ENCODE assay signal across 8 mouse cellular contexts in the genomic region with DNA sequence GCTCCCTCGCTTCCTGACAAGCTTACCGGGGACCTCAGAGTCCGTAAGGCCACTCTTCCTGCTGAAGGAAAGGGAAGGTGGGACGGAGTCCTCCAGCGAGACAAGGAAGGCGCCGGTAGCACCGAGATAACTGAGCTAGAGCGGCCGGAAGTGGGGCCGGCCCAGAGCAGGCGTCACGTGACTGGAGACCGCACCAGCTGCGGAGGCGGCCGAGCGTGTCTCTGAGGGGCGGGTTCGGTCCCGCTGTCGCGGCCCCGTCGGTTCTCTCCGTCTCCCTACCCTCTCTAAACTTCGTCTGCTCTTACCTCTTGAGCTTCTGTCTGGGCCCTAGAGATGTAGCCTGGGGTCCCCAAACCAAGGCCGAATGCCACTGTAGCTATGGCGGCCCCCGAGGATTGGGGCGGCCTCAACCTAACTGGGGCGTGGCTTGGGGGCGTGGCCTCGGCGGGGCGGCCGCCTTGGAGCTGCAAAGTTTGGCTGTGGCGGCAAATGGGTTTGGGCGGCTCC. TPM values are rescaled to one million over a fixed set of nuclear protein-coding genes. Genes with fewer than 3 reads are reported as not detected.
DNase-seq lines count a peak whose midpoint lies in the region; ATAC-seq lines count a peak whose summit lies in the region.

A gene (minus strand): TSS at position 393 of the 507 bp plus-strand sequence.

- DNase-seq in adrenal gland, adult 18-20 months (ENCODE audit: low spot score in 2 of 2): peak; percentile 97
- DNase-seq in embryo, embryonic 11 days: peak; percentile 95
- peak; percentile 94 for DNase-seq in gastrocnemius, postnatal 25 days
- peak; percentile 99 for DNase-seq in intestine, embryonic 14.5 days (ENCODE audit: low spot score)
- peak; percentile 89 to 93 for DNase-seq in left cerebral cortex, postnatal 14 days (ENCODE audit: low spot score in 2 of 2)
- peak; percentile 85 for DNase-seq in mesoderm, embryonic 11.5 days (ENCODE audit: low read depth, low spot score)
- DNase-seq in right cerebral cortex, postnatal 36 days (ENCODE audit: low spot score in 2 of 2): peak; percentile 86 to 90
- DNase-seq in yolk sac, embryonic 10.5 days (ENCODE audit: low spot score): peak; percentile 96

- no peaks in the 10 kb centered on the region for H3K4me1 ChIP-seq in intestine, embryonic 14.5 days (replicated peaks; ENCODE audit: control insufficient read depth, insufficient read depth, low read length)

- peak within 1 kb of the TSS; percentile 34 for H3K9ac ChIP-seq in intestine, embryonic 14.5 days (ENCODE audit: low read length)

- peak within 1 kb of the TSS; percentile 49 for H3K4me2 ChIP-seq in intestine, embryonic 14.5 days (ENCODE audit: low read length)

- no peaks in the 10 kb centered on the region for H3K27me3 ChIP-seq in intestine, embryonic 14.5 days (replicated peaks; ENCODE audit: control insufficient read depth, insufficient read depth, low read length)

- peak within 1 kb of the TSS; percentile 47 for H3K4me3 ChIP-seq in intestine, embryonic 14.5 days (ENCODE audit: low read depth, low read length)

- peak within 1 kb of the TSS; percentile 23; the same call in 1 of the 2 replicates for H3K27ac ChIP-seq in intestine, embryonic 14.5 days (ENCODE audit: low read depth)

- H3K9me3 ChIP-seq in intestine, embryonic 14.5 days (ENCODE audit: control insufficient read depth, low read length): no peaks in the 10 kb centered on the region

- intact Hi-C loops in left cerebral cortex, postnatal 14 days (cut with DNase I): loop anchor here (1.0 kb wide), 1 partner anchor 48 kb away; no protein-coding TSS in a partner anchor

- ATAC-seq in intestine, embryonic 14.5 days (replicated peaks; ENCODE audit: low FRiP score, low TSS enrichment, low read depth): peak; percentile 89

- peaks cover 21% of the 10 kb centered on the region for H3K36me3 ChIP-seq in intestine, embryonic 14.5 days (ENCODE audit: control insufficient read depth, insufficient read depth, low read length)

- WGBS in intestine, embryonic 14.5 days: 0% methylated on average over 38 of the region's 39 CpGs

RNA-seq across cellular contexts. Expression of the gene that starts here (rescaled TPM):
- total RNA-seq in adrenal gland, adult 18-20 months (2021): 10 to 100 TPM; 44.2 to 57.0 TPM
- 10 to 100 TPM; 15.5 to 18.4 TPM for total RNA-seq in gastrocnemius, postnatal 25 days (2021)
- polyA plus RNA-seq in intestine, embryonic 14.5 days (2014; fragmentation: Nextera tagmentation; extraction: Ambion mirVana): 44.7 and 48.7 TPM in 2 replicates
- total RNA-seq in left cerebral cortex, postnatal 14 days (2021): 10 to 100 TPM; 56.3 to 58.6 TPM

Comparison
In these comparisons a context has a peak if more than half of its experiments do, and no peak if none do; other contexts are left out.
1. Peak in every context shown above with its lines: DNase-seq, ATAC-seq, H3K4me3 ChIP-seq and H3K27ac ChIP-seq.